Mouse (Mus musculus) MN1 (cell line): ENCODE data around the gene Myof.

Experiments
- DNase-seq: peaks from one replicate; pipeline ENCODE4 v3.0.0-alpha.2; 2016; ENCODE audit warnings: low spot score

The Myof gene

DNA sequence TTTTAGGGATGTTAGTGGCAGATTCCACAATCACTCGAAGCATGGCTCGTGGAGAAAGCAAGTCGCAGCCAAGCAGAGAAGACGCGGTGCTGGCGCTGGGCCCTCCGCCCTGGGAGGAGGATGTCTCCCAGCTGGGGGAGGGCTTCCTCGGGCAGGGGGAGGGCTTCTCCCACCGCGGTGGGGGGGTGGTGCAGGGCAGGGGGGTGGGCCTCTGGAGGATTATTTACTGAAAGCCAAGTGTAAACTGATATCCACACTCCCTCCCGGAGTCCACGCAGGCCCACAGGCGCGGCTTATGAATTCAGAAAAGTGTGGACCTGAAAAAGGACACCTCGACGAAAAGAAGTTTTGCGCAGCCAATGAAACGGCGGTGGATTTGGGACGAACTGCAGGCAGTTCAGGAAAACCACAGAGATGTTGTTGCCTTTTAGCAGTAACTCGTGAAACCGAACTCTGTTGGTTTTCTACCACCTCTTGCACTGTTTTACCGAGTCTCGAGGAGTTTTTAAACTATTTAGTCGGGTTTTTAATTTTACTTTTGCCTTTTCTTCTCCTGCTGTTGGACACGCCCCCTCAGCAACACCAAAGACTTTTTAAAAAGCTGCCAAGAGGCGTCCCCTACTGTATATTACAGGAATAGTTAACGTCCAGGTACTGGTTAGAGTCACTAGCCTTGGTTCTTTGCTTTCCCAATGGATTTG is at the start of gene Myof:
Gene Myof (minus strand): TSS at position 297 of the 701 bp plus-strand sequence.
- DNase-seq: peak; percentile 12

DNA sequence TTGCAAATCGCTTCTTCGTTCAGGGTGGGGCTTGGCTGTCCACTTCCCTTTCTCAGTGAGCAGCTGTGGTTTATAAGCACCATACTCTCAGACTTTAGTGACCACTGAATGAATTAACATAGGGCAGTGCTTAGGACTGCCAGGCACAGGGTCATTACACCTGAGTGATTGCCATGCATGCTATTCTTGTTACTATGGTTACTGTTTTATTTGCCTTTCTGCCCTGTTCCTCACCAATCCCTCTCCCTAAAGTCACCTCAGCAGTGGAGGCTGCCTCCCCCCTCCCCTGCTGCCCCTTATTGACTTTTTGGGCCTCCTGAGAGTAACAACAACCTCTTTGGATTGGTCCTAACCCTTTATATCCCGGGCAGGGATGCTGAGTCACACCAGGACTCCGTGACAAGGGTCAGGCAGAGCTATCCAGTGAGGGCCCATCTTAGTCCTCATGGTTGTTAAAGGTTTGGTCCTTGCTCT is 48.2 kb upstream of the Myof start:
- no peak for DNase-seq

DNA sequence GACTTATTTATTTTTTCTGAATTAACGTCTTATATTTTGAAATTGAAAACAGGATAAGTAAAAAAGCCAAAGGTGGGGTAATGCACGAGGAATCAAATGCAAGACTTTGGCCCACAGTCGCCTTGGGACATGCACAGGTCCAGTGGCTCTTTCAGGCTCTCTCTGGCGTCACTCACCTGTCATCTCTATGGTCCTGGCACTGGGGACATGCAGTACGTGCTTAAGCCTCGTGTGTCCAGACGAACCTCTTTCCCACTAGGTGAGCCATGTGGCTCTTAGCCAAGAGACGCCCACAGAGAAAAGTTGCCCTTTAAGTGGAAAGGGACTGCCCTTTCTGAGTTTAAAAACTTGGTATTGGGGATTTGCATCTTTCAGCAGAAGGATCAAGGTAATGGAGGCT is 46.0 kb upstream of the Myof start:
- no peak for DNase-seq

DNA sequence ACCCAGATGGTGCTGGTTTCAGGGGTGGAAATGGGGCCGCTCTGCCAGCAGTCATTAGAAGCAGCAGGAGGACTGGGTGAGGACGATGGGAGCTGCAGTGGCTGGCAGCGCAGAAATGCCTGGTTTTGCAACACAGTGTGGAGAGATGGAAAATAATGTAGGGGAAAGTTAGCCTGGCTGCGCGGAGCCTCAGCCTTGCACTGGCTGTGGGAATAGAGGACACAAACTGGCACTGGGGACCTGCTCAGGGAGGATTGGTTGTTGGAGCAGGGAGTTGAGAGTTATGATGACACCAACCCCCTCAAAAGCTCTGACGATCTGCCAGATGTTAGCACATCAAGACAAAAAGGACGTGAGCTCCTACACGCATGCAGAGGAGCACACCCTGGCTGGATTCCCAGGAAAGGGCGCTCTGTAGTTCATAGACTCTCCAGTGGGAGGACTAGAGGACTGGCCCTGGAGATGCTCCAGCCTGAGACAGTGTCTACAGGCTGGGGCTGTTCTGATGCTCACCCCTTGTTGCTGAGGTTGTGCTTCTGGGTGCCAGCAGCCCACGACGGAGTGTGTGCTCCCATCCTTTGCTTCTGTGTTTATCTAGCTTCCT is 43.7 kb upstream of the Myof start:
- peak; percentile 68 for DNase-seq

GRCm38 (mm10) chr19:38085841-38086240 is 42.5 kb upstream of the Myof start:
- DNase-seq: no peak

GRCm38 (mm10) chr19:38082931-38083525 is 39.7 kb upstream of the Myof start:
- DNase-seq: no peak

GRCm38 (mm10) chr19:38081361-38081760 is 38.0 kb upstream of the Myof start:
- DNase-seq: no peak

DNA sequence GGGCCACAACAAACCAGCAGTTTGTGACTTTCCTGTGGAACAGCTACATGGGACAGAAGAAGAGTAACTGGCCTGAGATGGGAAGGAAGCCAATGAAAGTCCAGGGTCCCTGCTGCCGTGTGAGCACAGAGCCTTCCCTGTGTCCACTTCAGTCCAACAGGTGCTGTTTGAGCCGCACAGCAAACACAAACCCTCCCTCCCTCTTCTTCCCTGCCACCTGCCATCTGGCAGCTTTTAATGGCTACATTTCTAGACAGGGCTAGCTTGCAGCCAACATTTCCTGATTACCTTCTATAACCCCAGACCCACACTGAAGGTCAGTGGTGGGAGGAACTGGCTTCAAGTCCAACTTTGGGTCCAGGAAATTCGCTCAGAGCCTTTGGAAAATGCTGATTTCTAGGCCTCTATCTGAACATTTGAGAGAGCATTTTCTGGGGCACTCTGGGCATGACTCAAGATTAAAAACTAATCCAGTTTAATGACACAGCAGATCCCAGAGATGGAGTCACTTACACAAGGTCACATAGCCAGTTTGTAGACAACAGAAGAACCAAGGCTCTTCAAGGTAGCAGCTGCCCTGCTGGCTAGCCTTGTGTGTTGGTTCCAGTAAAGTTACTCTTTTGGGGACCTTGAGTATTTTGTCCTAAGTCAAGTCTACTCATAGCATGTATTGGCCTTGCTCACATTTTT is 34.6 kb upstream of the Myof start:
- no peak for DNase-seq

GRCm38 (mm10) chr19:38076251-38076650 is 32.9 kb upstream of the Myof start:
- DNase-seq: peak; percentile 65

- DNase-seq: no peak
Observed at GRCm38 (mm10) chr19:38075051-38075450, 31.7 kb upstream of the Myof start.

DNA sequence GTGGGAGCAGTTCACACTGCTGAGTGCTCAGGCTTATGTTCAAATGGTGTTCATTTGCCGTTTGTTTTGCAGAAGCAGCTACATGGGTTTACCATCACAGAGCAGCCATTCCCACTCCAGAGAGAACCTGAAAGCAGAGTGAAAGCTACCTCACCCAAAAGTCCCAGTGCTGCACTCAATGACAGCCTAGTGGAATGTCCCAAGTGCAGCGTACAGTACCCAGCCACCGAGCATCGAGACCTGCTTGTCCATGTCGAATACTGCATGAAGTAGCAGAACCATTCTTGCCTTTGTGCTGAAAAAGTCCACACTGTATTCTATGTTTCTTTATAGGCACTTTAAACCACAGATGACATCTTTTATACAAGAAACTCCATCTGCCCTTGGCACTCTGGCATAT is 29.8 kb upstream of the Myof start:
- DNase-seq: no peak

DNA sequence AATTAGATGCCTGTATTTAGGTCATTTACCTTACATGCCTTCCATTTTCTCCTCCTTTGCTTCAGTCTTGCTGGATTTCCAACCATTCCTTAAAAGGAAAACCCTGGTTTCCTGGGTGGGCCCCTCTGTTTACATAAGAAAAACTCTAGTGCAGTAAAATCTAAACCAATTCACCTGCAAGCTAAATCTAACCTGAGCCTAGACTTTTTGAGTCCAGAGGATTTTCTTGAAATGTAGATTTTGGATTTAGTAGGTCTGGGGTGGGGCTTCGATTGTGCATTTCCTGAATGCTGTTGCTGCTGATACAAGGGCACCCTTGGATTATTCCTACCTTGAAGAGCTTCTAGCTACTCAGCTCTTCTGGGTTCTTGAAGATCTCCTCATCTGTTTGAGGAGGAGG is 20.7 kb upstream of the Myof start:
- DNase-seq: no peak

DNA sequence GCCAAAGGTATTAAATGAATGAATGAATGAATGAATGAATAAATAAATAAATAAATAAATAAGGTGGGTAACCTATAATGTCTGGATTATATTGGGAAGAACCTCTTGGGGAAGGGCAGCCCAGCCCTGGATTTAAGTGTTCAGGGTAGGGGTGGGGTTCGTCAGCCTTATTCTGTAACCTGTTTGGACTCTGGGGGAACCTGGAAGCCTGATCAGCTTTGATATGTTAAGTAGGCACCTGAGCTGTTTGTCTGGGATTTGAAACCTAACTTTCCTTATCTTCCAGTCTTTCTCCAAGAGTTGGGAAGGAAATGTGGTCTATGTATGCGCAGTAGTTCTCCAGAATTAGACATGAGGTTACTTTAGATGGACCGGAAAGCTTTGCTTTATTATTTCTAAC is 19.8 kb upstream of the Myof start:
- no peak for DNase-seq

GRCm38 (mm10) chr19:38056931-38057330 is 13.6 kb upstream of the Myof start:
- DNase-seq: no peak

- no peak for DNase-seq
Observed at GRCm38 (mm10) chr19:38056276-38056675, 12.9 kb upstream of the Myof start.

DNA sequence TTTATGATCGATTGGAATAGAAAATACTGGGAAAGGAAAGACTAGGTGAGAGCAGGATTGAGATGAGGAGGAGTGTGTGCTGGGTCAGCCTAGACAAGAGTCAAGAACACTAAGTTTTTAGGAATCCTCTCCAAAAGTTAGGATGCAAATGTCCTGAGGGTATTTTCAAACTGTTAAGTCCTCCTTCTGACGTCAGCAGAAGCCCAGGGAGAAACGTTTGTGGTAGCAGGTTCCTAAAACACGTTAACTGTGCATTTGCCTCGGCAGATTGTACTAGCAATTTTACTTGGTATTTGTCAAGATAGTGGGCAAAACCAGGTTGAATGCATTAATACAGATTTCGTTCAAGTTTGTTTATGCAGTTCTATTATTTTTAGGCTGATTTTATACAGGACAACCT is 12.4 kb upstream of the Myof start:
- DNase-seq: no peak

DNA sequence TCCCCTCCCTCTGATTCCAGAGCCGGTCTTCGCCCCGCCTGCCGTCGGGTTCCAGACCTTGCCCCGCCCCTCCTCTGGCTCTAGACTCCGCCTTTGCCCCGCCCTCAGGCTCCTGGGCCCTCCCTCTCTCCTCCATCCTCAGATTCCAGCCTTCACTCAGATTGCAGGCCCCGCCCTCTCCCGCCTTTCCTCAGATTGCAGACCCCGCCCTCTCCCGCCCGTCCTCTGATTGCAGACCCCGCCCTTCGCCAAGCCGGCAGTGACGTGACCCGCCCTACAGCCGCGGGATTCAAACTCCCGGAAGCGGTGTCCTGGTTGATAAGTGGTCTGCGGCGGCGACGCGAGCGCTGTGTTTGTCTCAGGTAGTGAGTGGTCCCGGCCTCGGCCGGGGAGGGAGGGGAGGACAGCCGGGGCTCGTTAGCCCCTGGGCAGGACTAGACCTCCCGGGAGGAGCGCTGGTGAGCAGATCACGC is 11.4 kb upstream of the Myof start, which contains the start of gene Cep55:
Gene Cep55 (plus strand): TSS at position 292 of the 473 bp plus-strand sequence.
- DNase-seq: peak; percentile 94

GRCm38 (mm10) chr19:38054149-38054719 is 10.9 kb upstream of the Myof start:
- DNase-seq: peak; percentile 67

GRCm38 (mm10) chr19:38053227-38054041 is 10.1 kb upstream of the Myof start:
- peak; percentile 40 for DNase-seq

DNA sequence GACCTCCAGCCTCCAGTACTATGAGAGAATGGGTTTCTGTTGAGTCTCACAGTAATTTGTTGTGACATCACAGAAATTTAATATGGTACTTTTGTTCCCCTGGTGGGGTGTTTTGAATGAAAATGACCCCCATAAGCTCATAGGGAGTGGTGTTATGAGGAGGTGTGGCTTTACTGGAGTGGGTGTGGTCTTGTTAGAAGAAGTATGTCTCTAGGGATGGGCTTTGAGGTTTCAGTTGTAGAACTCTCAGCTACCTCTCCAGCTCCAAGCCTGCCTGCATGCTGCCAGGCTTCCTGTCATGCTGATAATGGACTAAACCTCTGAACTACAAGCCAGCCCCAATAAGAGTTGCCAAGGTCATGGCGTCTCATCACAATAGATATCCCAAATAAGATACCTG is 6.3 kb upstream of the Myof start:
- DNase-seq: no peak

GRCm38 (mm10) chr19:38045198-38045597 is 1.8 kb upstream of the Myof start:
- no peak for DNase-seq
